Mouse (Mus musculus) c-Kit-positive CD71-positive TER-119-negative erythroid progenitor cells, embryonic 14.5 days (primary cell): ENCODE data around the gene Daam2.

Experiments
- DNase-seq: peaks from one replicate; pipeline ENCODE4 v3.0.0-alpha.2; 2013; ENCODE audit warnings: low read depth

Daam2 gene

DNA sequence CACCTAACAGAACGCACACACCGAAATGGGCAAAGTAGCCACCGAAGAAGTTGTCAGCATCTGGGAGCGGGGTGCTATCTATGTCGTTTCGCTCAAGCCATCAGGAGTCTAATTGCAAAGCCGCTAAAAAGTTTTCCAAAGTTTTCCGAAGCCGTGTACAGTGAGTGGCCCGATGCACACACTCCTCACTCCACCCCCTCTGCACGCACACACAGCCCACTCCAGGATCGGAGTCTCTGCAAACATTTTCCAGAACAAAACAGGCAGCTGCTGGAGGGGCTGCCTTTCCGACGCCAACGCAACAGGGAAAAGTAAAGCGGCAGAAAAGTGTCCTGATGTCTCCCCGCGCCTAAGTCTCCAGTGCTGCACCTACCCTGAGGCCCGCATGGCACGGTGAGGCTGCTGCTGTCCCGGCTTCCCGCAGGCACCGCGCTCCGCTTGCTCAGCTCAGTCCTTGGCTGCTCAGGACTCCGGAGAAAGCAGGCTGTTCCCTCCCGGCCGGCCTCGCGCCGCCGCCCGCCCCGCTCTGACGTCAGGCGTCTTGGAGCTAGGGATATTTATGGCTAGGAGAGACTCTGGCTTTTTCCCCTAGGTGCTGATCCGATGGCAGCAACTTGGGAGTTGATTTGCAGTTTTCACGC, at the start of gene Daam2:
Gene Daam2 (minus strand): TSS at position 514 of the 641 bp plus-strand sequence.
- DNase-seq: no peak

- no peak for DNase-seq
These were observed 46.2 kb upstream of the Daam2 start for GRCm38 (mm10) chr17:49610296-49610695.

GRCm38 (mm10) chr17:49607351-49608027, 43.3 kb upstream of the Daam2 start:
- DNase-seq: no peak

GRCm38 (mm10) chr17:49605397-49605796, 41.3 kb upstream of the Daam2 start:
- DNase-seq: no peak

DNA sequence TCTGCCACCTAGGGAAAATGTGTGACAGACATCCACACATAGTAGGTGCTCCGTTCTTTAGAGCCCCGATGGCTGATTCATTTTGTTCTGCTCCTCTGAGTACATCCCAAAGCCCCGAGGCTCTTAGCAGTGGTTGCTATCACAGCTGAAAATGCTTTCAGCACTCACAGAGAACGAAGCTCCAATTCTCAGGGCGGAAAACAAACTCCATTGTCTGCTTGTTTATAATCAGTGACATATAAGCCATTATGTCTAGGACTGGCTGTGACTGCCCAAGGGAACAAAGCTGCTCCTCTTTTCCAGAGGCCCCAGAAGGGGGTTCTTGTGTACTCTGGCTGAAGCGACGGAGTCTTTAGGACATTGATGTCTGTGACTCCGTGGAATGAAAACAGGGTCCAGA, 25.9 kb upstream of the Daam2 start:
- no peak for DNase-seq

DNA sequence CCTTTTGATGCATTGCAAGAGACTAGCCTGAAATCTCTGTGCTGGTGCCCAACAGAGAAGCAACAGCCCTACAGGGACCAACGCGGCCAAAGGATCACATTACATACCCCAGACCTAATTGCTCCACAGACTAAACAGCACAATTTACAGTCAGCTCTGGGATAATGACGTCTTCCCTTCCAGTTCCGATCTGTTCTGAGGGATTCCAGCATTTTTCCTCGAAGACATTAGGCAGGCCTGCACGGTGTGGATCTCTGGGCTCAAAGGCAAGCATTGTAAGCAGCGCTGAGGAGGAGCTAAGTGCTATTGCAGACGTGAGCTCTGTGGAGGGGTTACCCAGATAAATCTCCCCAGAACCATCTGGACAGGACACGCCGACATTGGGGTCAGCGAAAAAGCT, 18.3 kb upstream of the Daam2 start:
- DNase-seq: no peak

GRCm38 (mm10) chr17:49577321-49577720, 13.2 kb upstream of the Daam2 start:
- DNase-seq: no peak

DNA sequence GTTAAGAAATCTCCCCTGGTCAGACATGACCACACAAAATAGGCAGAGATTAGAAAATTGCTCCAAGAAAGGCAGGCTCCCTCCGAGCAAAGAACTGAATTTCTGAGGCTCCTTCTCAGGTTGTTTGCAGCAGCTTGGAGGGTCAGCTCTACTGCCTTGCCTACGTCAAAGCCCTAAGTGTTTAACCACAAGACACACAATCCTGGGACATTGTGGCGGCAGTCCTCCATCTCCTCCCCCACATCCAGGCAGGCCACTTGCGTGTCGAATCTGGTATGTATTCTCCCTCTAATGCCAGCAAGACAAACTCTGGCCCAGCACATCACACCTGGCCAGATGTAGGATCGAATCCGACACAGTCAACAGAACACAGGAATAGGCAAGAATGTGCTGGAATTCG, 4.6 kb upstream of the Daam2 start:
- DNase-seq: no peak

DNA sequence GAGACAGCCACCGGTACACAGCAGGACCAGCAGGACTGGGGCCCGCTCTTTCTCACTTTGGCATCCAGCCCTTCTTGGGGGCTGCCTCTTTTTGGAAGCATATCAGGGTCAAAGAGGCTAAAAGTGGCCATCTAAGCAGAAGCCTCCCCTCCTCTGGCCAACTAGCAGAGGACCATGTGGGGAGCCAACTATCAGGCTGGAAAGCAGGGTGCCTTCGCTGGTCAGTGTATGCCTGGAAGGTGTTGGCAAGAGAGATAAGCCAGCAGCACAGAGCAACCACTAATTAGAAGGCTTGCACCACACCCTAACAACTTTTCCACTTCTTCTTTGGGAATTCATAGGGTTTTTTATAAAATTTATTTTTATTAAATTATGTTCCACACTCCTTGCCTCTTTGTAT, 346 bp upstream of the Daam2 start:
- DNase-seq: no peak

DNA sequence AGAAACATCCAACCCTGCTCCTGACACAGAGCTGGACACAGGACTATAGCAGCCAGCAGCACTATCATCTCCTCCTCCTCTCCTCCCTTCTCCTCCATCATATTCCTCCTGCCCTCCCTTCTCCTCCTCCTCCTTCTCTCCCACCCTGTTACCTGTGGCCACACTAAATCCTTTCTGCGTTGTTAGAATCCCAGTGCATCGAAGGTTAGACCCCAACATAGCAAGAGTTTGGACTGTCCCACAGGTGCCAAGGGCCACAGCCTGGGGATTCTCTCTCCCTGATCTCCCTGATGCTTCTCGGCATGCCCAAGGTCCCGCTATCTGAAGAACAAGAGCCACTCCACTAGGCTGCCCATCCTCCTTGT, 745 bp downstream of the Daam2 start:
- no peak for DNase-seq

GRCm38 (mm10) chr17:49562701-49563415, 1.3 kb downstream of the Daam2 start:
- DNase-seq: no peak

DNA sequence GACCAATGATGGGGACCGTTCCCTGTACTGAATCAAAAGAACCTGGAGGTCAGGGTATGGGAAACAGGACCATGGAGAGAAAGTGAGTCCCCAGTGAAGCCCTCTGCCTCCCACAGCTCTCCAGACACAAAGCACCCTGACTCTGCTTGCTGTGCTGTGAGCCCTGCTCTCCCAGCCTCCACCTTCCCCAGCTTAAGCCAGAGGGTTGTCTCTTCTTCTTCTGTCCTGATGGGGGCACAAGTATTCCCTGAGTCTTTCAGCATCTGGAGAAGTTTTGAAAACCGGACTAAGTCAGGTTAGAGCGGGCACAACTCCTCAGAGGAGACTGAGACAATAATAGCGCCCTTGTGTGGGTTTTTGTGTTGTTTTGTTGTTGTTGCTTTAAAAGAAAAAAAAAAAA, 2.2 kb downstream of the Daam2 start:
- DNase-seq: no peak

- no peak for DNase-seq
These were observed 4.3 kb downstream of the Daam2 start for GRCm38 (mm10) chr17:49559786-49560289.

DNA sequence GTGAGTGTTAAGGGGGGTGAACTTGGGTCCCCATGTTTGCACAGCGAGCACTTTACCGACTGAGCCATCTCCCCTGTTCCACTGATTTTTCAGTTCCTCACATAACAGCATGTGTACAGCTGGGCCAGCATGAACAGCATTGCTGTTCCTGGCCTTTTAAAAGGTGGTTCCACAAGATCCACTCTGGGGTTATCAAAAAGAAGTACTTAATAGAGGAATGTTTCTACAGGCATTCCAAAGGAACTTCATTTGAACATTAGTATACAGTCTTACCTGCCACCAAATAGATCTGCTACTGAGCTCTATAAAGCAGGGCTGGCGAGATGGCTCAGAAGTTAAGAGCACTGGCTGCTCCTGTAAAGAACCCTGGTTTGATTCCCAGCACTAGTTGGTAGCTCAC, 8.0 kb downstream of the Daam2 start:
- no peak for DNase-seq

GRCm38 (mm10) chr17:49551991-49552390, 12.2 kb downstream of the Daam2 start:
- no peak for DNase-seq

DNA sequence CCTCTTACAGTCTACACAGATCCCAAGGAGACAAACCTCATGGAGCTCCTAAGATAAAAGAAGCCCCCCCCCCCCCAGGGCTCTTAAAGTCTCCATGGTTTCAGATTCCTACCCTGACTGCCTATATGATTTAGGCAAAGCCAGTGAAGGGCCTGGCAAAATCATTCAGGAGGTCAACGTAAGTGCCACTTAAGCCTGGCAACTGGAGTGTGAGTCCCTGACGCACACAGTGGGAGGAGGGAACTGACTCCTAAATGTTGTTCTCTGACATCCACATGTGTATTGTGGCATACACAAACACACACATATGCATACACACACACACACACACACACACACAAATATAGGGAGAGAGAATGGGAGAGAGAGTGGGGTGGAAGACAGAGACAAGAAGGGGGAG, 12.7 kb downstream of the Daam2 start:
- DNase-seq: no peak

GRCm38 (mm10) chr17:49545997-49546396, 18.1 kb downstream of the Daam2 start:
- no peak for DNase-seq

- no peak for DNase-seq
These were observed 18.7 kb downstream of the Daam2 start for GRCm38 (mm10) chr17:49545424-49545823.

DNA sequence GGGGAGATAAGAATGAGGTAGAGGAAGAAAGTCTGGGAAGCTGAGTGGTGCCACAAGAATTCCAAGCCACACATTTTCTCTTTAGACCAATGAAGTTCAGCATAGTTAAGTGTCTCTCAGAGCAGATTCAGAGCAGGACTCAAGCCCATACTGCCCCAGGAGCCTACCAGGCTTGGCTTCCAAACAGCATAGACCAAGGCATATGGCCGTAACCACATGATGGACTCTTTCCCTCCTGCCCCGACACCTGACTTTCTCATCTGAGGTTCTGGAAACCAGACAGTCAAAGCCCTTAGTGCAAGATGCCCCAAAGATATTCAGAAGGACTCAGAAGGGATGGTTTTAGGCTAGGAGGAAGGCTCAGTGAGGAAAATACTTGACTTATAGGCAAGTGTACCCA, 19.6 kb downstream of the Daam2 start:
- DNase-seq: no peak

DNA sequence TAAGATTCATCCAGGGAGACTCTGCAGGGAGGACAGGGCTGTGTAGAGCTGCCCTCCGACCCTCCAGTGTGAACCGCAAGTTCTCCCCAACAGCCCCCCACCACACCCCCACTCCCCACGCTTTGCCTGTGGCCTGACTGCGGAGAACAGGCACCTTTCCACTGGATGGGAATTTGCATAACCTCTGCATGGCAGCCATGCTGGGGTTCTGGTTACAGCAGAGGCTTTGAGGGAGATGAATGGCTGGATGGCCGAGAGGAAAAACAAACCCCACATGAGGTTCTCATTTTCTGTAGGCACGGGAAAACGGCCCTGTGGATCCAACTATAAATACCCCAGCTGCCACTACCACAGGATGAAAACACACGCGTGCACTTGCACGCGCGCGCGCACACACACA, 23.4 kb downstream of the Daam2 start:
- DNase-seq: no peak

- DNase-seq: no peak
These were observed 24.9 kb downstream of the Daam2 start for GRCm38 (mm10) chr17:49539204-49539603.

GRCm38 (mm10) chr17:49535580-49535979, 28.6 kb downstream of the Daam2 start:
- DNase-seq: no peak

GRCm38 (mm10) chr17:49534267-49534719, 29.9 kb downstream of the Daam2 start:
- DNase-seq: no peak
